Mouse (Mus musculus) lung, adult 2 months (tissue): ENCODE measurements around the gene Sult4a1.

ENCODE experiments used
- CTCF ChIP-seq: fragments of 200-500 bp; IDR thresholded peaks from 2 replicates; pipeline ENCODE4 v1.5.1; 2011; ENCODE audit warnings: mild to moderate bottlenecking, low read length, control low read depth; ENCODE audit not compliant: insufficient read depth
- POLR2A ChIP-seq: fragments of 200-500 bp; IDR thresholded peaks from 2 replicates; pipeline ENCODE4 v1.6.1; 2011; ENCODE audit warnings: low read depth, mild to moderate bottlenecking, control low read depth, low read length, borderline replicate concordance; ENCODE audit errors: extremely low read depth

- TF ChIP-seq CTCF (no peak), POLR2A (no peak)
Observed at GRCm38 (mm10) chr15:84096051-84096450, 9.5 kb downstream of the Sult4a1 start.
